Comparison of ENCODE assay signal across 18 mouse cellular contexts in the genomic region with DNA sequence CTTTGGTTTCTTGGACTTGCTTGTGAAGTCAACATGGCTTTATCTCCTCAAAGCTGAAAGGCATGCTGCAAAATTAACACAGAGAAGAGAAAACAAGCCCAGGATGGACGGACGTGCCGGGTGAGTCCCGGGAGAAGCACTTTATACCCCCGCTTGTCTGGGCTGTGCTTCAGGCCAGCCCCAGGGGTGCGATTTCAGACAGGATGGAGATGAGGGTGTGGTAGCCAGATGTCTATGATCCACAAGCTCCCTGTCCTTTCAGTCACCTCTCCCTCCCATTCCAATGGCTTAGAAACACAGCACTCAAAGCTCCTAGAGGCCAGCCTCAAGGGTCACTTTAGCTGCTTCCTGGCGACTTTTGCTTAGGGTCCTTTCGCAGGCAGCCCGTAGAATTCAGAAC. TPM values are rescaled to one million over a fixed set of nuclear protein-coding genes. Genes with fewer than 3 reads are reported as not detected.
DNase-seq lines count a peak whose midpoint lies in the region; ATAC-seq and TF ChIP-seq lines count a peak whose summit lies in the region.
"Had no signal": no experiment of that assay in that cellular context is flagged by ENCODE, and none has a peak within 500 bp of the region (broad histone marks: within the 10 kb centered on the region; RNA-seq: fewer than 3 reads in every experiment).

No protein-coding gene starts in this region.

- H3K9ac ChIP-seq in heart, adult 2 months (ENCODE audit: low read depth, low read length): no peak overlapping the region
- no peak overlapping the region for H3K9ac ChIP-seq in heart, embryonic 12.5 days
- no peak overlapping the region for H3K9ac ChIP-seq in lung, postnatal 0 days (replicated peaks; ENCODE audit: low read depth)
- no peak overlapping the region for H3K9ac ChIP-seq in liver, embryonic 11.5 days (ENCODE audit: low read depth, low read length)
- H3K9ac ChIP-seq in midbrain, embryonic 15.5 days: no peak overlapping the region
- H3K9ac ChIP-seq: liver, embryonic 14.5 days had no signal

- WGBS in heart, adult 2 months: 33% methylated on average over 9 of the region's 9 CpGs
- WGBS in heart, embryonic 12.5 days: 61% methylated on average over 9 of the region's 9 CpGs
- WGBS in lung, postnatal 0 days: 41% methylated on average over 9 of the region's 9 CpGs
- 82% methylated on average over 9 of the region's 9 CpGs for WGBS in liver, embryonic 11.5 days
- WGBS in midbrain, embryonic 15.5 days: 79% methylated on average over 9 of the region's 9 CpGs

- no peaks in the 10 kb centered on the region for H3K36me3 ChIP-seq in heart, adult 2 months (ENCODE audit: control insufficient read depth, insufficient read depth, low read length)
- no peaks in the 10 kb centered on the region for H3K36me3 ChIP-seq in heart, embryonic 12.5 days
- H3K36me3 ChIP-seq in lung, postnatal 0 days (ENCODE audit: insufficient read depth, low read length): no peaks in the 10 kb centered on the region
- no peaks in the 10 kb centered on the region for H3K36me3 ChIP-seq in liver, embryonic 11.5 days (ENCODE audit: control insufficient read depth, insufficient read depth, low read length)
- H3K36me3 ChIP-seq in midbrain, embryonic 15.5 days (replicated peaks): no peaks in the 10 kb centered on the region
- H3K36me3 ChIP-seq: forebrain, embryonic 10.5 days had no signal

- no peaks in the 10 kb centered on the region for H3K79me2 ChIP-seq in heart, adult 2 months (replicated peaks; ENCODE audit: control insufficient read depth, insufficient read depth, low read length)

- intact Hi-C loops in heart, adult 2 months (cut with DNase I): loop anchor here (2.0 kb wide), 1 partner anchor 49 kb away; a partner anchor contains a TSS
- intact Hi-C loops in gastrocnemius, adult 2 months (cut with DNase I): no loop called here

- H3K4me2 ChIP-seq in heart, embryonic 12.5 days: no peak overlapping the region
- H3K4me2 ChIP-seq in lung, postnatal 0 days (replicated peaks; ENCODE audit: low read depth, low read length): no peak overlapping the region
- no peak overlapping the region for H3K4me2 ChIP-seq in liver, embryonic 11.5 days
- H3K4me2 ChIP-seq in midbrain, embryonic 15.5 days: no peak overlapping the region
- H3K4me2 ChIP-seq: midbrain, embryonic 11.5 days had no signal

- TF ChIP-seq POLR2A in heart, adult 2 months (IDR thresholded peaks at IDR 0.05; ENCODE audit: insufficient read depth, low read depth, low read length): no peak

- H3K4me1 ChIP-seq in heart, adult 2 months (ENCODE audit: control insufficient read depth, insufficient read depth, low read length): peaks cover 5% of the 10 kb centered on the region
- 0 out of 2 replicates have a peak, but pooled peaks cover 2% of the 10 kb centered on the region for H3K4me1 ChIP-seq in heart, embryonic 12.5 days (replicated peaks)
- peaks cover 6% of the 10 kb centered on the region; the same call in 1 of the 2 replicates for H3K4me1 ChIP-seq in lung, postnatal 0 days (ENCODE audit: insufficient read depth, low read depth, low read length)
- no peaks in the 10 kb centered on the region for H3K4me1 ChIP-seq in liver, embryonic 11.5 days (replicated peaks; ENCODE audit: control insufficient read depth, insufficient read depth, low read length)
- no peaks in the 10 kb centered on the region for H3K4me1 ChIP-seq in midbrain, embryonic 15.5 days
- H3K4me1 ChIP-seq: forebrain, embryonic 10.5 days had no signal

- peak; percentile 49 to 67 for DNase-seq in heart, adult 2 months
- DNase-seq in lung, postnatal 0 days (ENCODE audit: low spot score): peak; percentile 39
- no peak for DNase-seq in lung, postnatal 36 days
- DNase-seq in gastrocnemius, adult 2 months: peak; percentile 75
- DNase-seq in heart, postnatal 4 days: peak; percentile 49
- DNase-seq in liver, embryonic 11.5 days (ENCODE audit: low spot score): no peak
- DNase-seq: adrenal gland, adult 8-10 months; cerebellum, adult 9-10 months; spleen, adult 18-20 months; thymus, postnatal 14 days had no signal

- no peaks in the 10 kb centered on the region for H3K27me3 ChIP-seq in heart, adult 2 months (ENCODE audit: control insufficient read depth, insufficient read depth, low read length)
- no peaks in the 10 kb centered on the region for H3K27me3 ChIP-seq in heart, embryonic 12.5 days (replicated peaks)
- H3K27me3 ChIP-seq in lung, postnatal 0 days (replicated peaks; ENCODE audit: insufficient read depth, low read length): no peaks in the 10 kb centered on the region
- no peaks in the 10 kb centered on the region for H3K27me3 ChIP-seq in liver, embryonic 11.5 days (replicated peaks; ENCODE audit: control insufficient read depth, insufficient read depth, low read length)
- H3K27me3 ChIP-seq in midbrain, embryonic 15.5 days (replicated peaks): no peaks in the 10 kb centered on the region

- no peak for TF ChIP-seq CTCF in heart, adult 2 months (IDR thresholded peaks at IDR 0.05)
- TF ChIP-seq CTCF in lung, postnatal 0 days (IDR thresholded peaks at IDR 0.05): no peak
- no peak for TF ChIP-seq CTCF in gastrocnemius, adult 2 months (IDR thresholded peaks at IDR 0.05)

- peak overlapping the region; percentile 9; the same call in 1 of the 2 replicates for H3K27ac ChIP-seq in heart, adult 2 months
- H3K27ac ChIP-seq in heart, embryonic 12.5 days (ENCODE audit: poor library complexity, severe bottlenecking): no peak overlapping the region
- H3K27ac ChIP-seq in lung, postnatal 0 days (ENCODE audit: low read length): no peak overlapping the region
- H3K27ac ChIP-seq in gastrocnemius, adult 2 months: peak overlapping the region; percentile 65
- H3K27ac ChIP-seq in liver, embryonic 11.5 days (ENCODE audit: low read depth, low read length): no peak overlapping the region
- H3K27ac ChIP-seq in midbrain, embryonic 15.5 days: no peak overlapping the region
- H3K27ac ChIP-seq: forebrain, embryonic 10.5 days; liver, embryonic 14.5 days had no signal

- no peak for ATAC-seq in heart, embryonic 12.5 days (ENCODE audit: insufficient number of reproducible peaks, low FRiP score)
- peak; percentile 46; the same call in 1 of the 2 replicates for ATAC-seq in lung, postnatal 0 days
- no peak for ATAC-seq in liver, embryonic 11.5 days (replicated peaks; ENCODE audit: low FRiP score)
- no peak for ATAC-seq in midbrain, embryonic 15.5 days (replicated peaks)

- H3K9me3 ChIP-seq in heart, embryonic 12.5 days (replicated peaks): no peaks in the 10 kb centered on the region
- no peaks in the 10 kb centered on the region for H3K9me3 ChIP-seq in lung, postnatal 0 days (ENCODE audit: low read length)
- no peaks in the 10 kb centered on the region for H3K9me3 ChIP-seq in liver, embryonic 11.5 days (ENCODE audit: control insufficient read depth, low read length)
- H3K9me3 ChIP-seq in midbrain, embryonic 15.5 days: no peaks in the 10 kb centered on the region
- H3K9me3 ChIP-seq: forebrain, embryonic 10.5 days had no signal

- no peak overlapping the region for H3K4me3 ChIP-seq in heart, adult 2 months
- no peak overlapping the region for H3K4me3 ChIP-seq in heart, embryonic 12.5 days
- no peak overlapping the region for H3K4me3 ChIP-seq in lung, postnatal 0 days (ENCODE audit: low read depth, low read length)
- no peak overlapping the region for H3K4me3 ChIP-seq in gastrocnemius, adult 2 months
- H3K4me3 ChIP-seq in liver, embryonic 11.5 days (ENCODE audit: low read depth, low read length): no peak overlapping the region
- no peak overlapping the region for H3K4me3 ChIP-seq in midbrain, embryonic 15.5 days
- H3K4me3 ChIP-seq: forebrain, embryonic 10.5 days had no signal

- no peak for TF ChIP-seq EP300 in heart, adult 2 months (IDR thresholded peaks at IDR 0.05; ENCODE audit: insufficient read depth, low read depth, low read length)
- TF ChIP-seq EP300 in lung, postnatal 0 days (IDR thresholded peaks at IDR 0.05): no peak

RNA-seq across cellular contexts. Expression of a gene that starts 3.8 kb away (rescaled TPM):
- total RNA-seq in heart, adult 2 months (2021): not detected
- 0.12 TPM in 1 of 2 replicates, not detected in the other for polyA plus RNA-seq in heart, adult 2 months (2012; rRNA removed)
- polyA plus RNA-seq in heart, embryonic 12.5 days (2016; fragmentation: Nextera tagmentation; extraction: Ambion mirVana): not detected in 2 replicates
- 0.42 and 1.6 TPM in 2 replicates for polyA plus RNA-seq in lung, postnatal 0 days (2015; fragmentation: Nextera tagmentation; extraction: Ambion mirVana)
- under 1 TPM in 1 of 2 experiments, not detected in 1; 0.17 TPM for total RNA-seq in gastrocnemius, adult 2 months (2021)
- total RNA-seq in heart, postnatal 4 days (2021): not detected
- polyA plus RNA-seq in liver, embryonic 11.5 days (2014; fragmentation: Nextera tagmentation; extraction: Ambion mirVana): not detected in 2 replicates
- not detected in 2 replicates for polyA plus RNA-seq in midbrain, embryonic 15.5 days (2015; fragmentation: Nextera tagmentation; extraction: Ambion mirVana)
- total RNA-seq: adrenal gland, adult 8-10 months; layer of hippocampus, postnatal 25 days had no signal
- polyA plus RNA-seq: forebrain, embryonic 10.5 days; heart, embryonic 16.5 days; liver, embryonic 14.5 days; midbrain, embryonic 11.5 days had no signal

RNA-seq across cellular contexts. Expression of a gene that starts 48.4 kb away (rescaled TPM):
- 10 to 100 TPM; 33.5 to 49.0 TPM for total RNA-seq in heart, adult 2 months (2021)
- 52.4 and 125 TPM in 2 replicates for polyA plus RNA-seq in heart, adult 2 months (2012; rRNA removed)
- polyA plus RNA-seq in heart, embryonic 12.5 days (2016; fragmentation: Nextera tagmentation; extraction: Ambion mirVana): 28.0 and 30.2 TPM in 2 replicates
- polyA plus RNA-seq in lung, postnatal 0 days (2015; fragmentation: Nextera tagmentation; extraction: Ambion mirVana): 127 and 136 TPM in 2 replicates
- 10 to 100 TPM; 20.3 to 60.2 TPM for total RNA-seq in gastrocnemius, adult 2 months (2021)
- 100 to 1,000 TPM; 233 to 234 TPM for total RNA-seq in heart, postnatal 4 days (2021)
- polyA plus RNA-seq in liver, embryonic 11.5 days (2014; fragmentation: Nextera tagmentation; extraction: Ambion mirVana): 0.81 and 1.5 TPM in 2 replicates
- polyA plus RNA-seq in midbrain, embryonic 15.5 days (2015; fragmentation: Nextera tagmentation; extraction: Ambion mirVana): 7.3 and 7.6 TPM in 2 replicates

RNA-seq across cellular contexts. Expression of a gene that starts 59.8 kb away (rescaled TPM):
- under 1 TPM; 0.34 to 0.68 TPM for total RNA-seq in heart, adult 2 months (2021)
- polyA plus RNA-seq in heart, adult 2 months (2012; rRNA removed): 2.7 and 3.0 TPM in 2 replicates
- 0.59 and 0.69 TPM in 2 replicates for polyA plus RNA-seq in heart, embryonic 12.5 days (2016; fragmentation: Nextera tagmentation; extraction: Ambion mirVana)
- 2.9 and 5.5 TPM in 2 replicates for polyA plus RNA-seq in lung, postnatal 0 days (2015; fragmentation: Nextera tagmentation; extraction: Ambion mirVana)
- total RNA-seq in gastrocnemius, adult 2 months (2021): not detected
- under 1 TPM; 0.81 to 0.88 TPM for total RNA-seq in heart, postnatal 4 days (2021)
- polyA plus RNA-seq in liver, embryonic 11.5 days (2014; fragmentation: Nextera tagmentation; extraction: Ambion mirVana): 0.51 and 1.1 TPM in 2 replicates
- polyA plus RNA-seq in midbrain, embryonic 15.5 days (2015; fragmentation: Nextera tagmentation; extraction: Ambion mirVana): 0.19 TPM in 1 of 2 replicates, not detected in the other
- total RNA-seq: adrenal gland, adult 8-10 months; layer of hippocampus, postnatal 25 days; left cerebral cortex, postnatal 36 days had no signal
- polyA plus RNA-seq: forebrain, embryonic 10.5 days had no signal

Comparison
In these comparisons a context has a peak if more than half of its experiments do, and no peak if none do; other contexts are left out.
1. DNase-seq: peak in heart, adult 2 months (2 of 2), lung, postnatal 0 days (single experiment), gastrocnemius, adult 2 months (single experiment) and heart, postnatal 4 days (single experiment); none in lung, postnatal 36 days (single experiment) and liver, embryonic 11.5 days (single experiment).
2. H3K27ac ChIP-seq: peak in heart, adult 2 months (single experiment) and gastrocnemius, adult 2 months (single experiment); none in heart, embryonic 12.5 days (single experiment), lung, postnatal 0 days (single experiment), liver, embryonic 11.5 days (single experiment) and midbrain, embryonic 15.5 days (single experiment).